Mouse (Mus musculus) limb, embryonic 15.5 days (tissue): ENCODE results near the gene Uox. TPM values are rescaled to one million over a fixed set of nuclear protein-coding genes. Genes with fewer than 3 reads are reported as not detected.

Source experiments
- ATAC-seq: fragments of 200-750 bp; cut with Nextera tagmentation; 2 replicates; pipeline ENCODE4 v1.8.0; 2017; ENCODE audit warnings: low read depth, moderate TSS enrichment; ENCODE audit not compliant: insufficient number of reproducible peaks, low FRiP score, low TSS enrichment
- H3K27ac ChIP-seq: fragments of 300-500 bp; sonication (generic); 2 replicates; pipeline ENCODE4 v1.5.1; 2015; ENCODE audit warnings: moderate library complexity, mild to moderate bottlenecking, inconsistent platforms
- H3K27me3 ChIP-seq: fragments of 300-500 bp; sonication (generic); 2 replicates; pipeline ENCODE4 v1.6.1; 2015; ENCODE audit warnings: inconsistent platforms
- H3K36me3 ChIP-seq: fragments of 300-500 bp; sonication (generic); 2 replicates; pipeline ENCODE4 v1.6.1; 2015; ENCODE audit warnings: inconsistent platforms
- H3K4me1 ChIP-seq: fragments of 300-500 bp; sonication (generic); 2 replicates; pipeline ENCODE4 v1.6.1; 2015; ENCODE audit warnings: inconsistent platforms
- H3K4me2 ChIP-seq: fragments of 300-500 bp; sonication (generic); 2 replicates; pipeline ENCODE4 v1.6.1; 2015; ENCODE audit warnings: mild to moderate bottlenecking, inconsistent platforms
- H3K4me3 ChIP-seq: fragments of 300-500 bp; sonication (generic); 2 replicates; pipeline ENCODE4 v1.5.1; 2015; ENCODE audit warnings: mild to moderate bottlenecking, inconsistent platforms
- H3K9ac ChIP-seq: fragments of 300-500 bp; sonication (generic); 2 replicates; pipeline ENCODE4 v1.6.1; 2015; ENCODE audit warnings: inconsistent platforms
- H3K9me3 ChIP-seq: fragments of 300-500 bp; sonication (generic); 2 replicates; pipeline ENCODE4 v1.6.1; 2016; ENCODE audit warnings: inconsistent platforms
- WGBS: fragments of 180-500 bp; shearing (Covaris S2); methylation state at CpG from one replicate; pipeline ENCODE4 v1.1.7; 2015; 5-methylcytosine and 5-hydroxymethylcytosine counted together
- polyA plus RNA-seq: library from polyadenylated mRNA; unstranded; fragments of >200 nt; fragmentation: Nextera tagmentation; extraction: Ambion mirVana; gene quantifications from 2 replicates; pipeline ENCODE4 v1.2.1, GENCODE M21; 2015

Uox gene
- polyA plus RNA-seq, 1 experiment from 2014 or later = 1.2 TPM

GRCm38 (mm10) chr3:146589523-146589922 lies 19.3 kb downstream of the Uox start:
- Histone ChIP-seq H3K4me1 (no peaks in the 10 kb centered on the region), H3K9ac (no peak overlapping the region), H3K4me2 (no peak overlapping the region), H3K4me3 (no peak overlapping the region), H3K27ac (no peak overlapping the region), H3K9me3 (no peaks in the 10 kb centered on the region), H3K27me3 (no peaks in the 10 kb centered on the region), H3K36me3 (no peaks in the 10 kb centered on the region)
- 61% methylated on average over 6 of the region's 6 CpGs for WGBS
- ATAC-seq = no peak

GRCm38 (mm10) chr3:146591159-146591558 lies 20.9 kb downstream of the Uox start:
- Histone ChIP-seq H3K27me3 (no peaks in the 10 kb centered on the region), H3K9ac (no peak overlapping the region), H3K9me3 (no peaks in the 10 kb centered on the region), H3K4me2 (no peak overlapping the region), H3K4me3 (no peak overlapping the region), H3K36me3 (no peaks in the 10 kb centered on the region), H3K4me1 (no peaks in the 10 kb centered on the region), H3K27ac (no peak overlapping the region)
- 89% methylated on average over 7 of the region's 7 CpGs for WGBS
- ATAC-seq = no peak

GRCm38 (mm10) chr3:146591601-146592000 lies 21.4 kb downstream of the Uox start:
- Histone ChIP-seq H3K4me3 (no peak overlapping the region), H3K9ac (no peak overlapping the region), H3K9me3 (no peaks in the 10 kb centered on the region), H3K4me1 (no peaks in the 10 kb centered on the region), H3K36me3 (no peaks in the 10 kb centered on the region), H3K27ac (no peak overlapping the region), H3K27me3 (no peaks in the 10 kb centered on the region), H3K4me2 (no peak overlapping the region)
- no peak for ATAC-seq
- WGBS = 59% methylated on average over 2 of the region's 2 CpGs

- Histone ChIP-seq H3K4me2 (no peak overlapping the region), H3K4me1 (no peaks in the 10 kb centered on the region), H3K27ac (no peak overlapping the region), H3K9me3 (no peaks in the 10 kb centered on the region), H3K4me3 (no peak overlapping the region), H3K9ac (no peak overlapping the region), H3K27me3 (no peaks in the 10 kb centered on the region), H3K36me3 (no peaks in the 10 kb centered on the region)
- 80% methylated on average over 6 of the region's 6 CpGs for WGBS
- no peak for ATAC-seq
Observed at GRCm38 (mm10) chr3:146595440-146595839, 25.2 kb downstream of the Uox start.

DNA sequence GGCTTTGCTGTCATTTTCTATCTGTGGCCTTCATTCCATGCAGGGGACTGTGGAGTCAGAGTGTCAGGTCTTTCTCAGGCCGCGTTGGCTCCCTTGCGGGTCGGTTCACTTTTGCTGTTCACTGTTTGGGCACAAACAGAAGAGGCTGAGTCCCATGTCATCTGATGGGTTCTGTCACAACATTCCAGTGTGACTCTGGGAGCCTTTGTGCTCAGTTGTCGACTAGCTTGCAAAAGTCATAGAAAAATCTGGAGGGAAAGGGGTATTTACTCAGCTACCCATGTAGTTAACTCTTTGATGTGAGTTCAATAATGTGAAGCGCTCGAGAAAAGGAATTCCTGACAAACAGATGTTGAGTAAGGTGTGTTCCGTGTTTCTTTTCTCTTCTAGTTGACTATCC lies 26.2 kb downstream of the Uox start:
- 82% methylated on average over 8 of the region's 8 CpGs for WGBS
- Histone ChIP-seq H3K36me3 (no peaks in the 10 kb centered on the region), H3K9me3 (no peaks in the 10 kb centered on the region), H3K4me3 (no peak overlapping the region), H3K9ac (no peak overlapping the region), H3K27ac (no peak overlapping the region), H3K27me3 (no peaks in the 10 kb centered on the region), H3K4me2 (no peak overlapping the region), H3K4me1 (no peaks in the 10 kb centered on the region)
- no peak for ATAC-seq

GRCm38 (mm10) chr3:146596864-146597263 lies 26.6 kb downstream of the Uox start:
- 89% methylated on average over 7 of the region's 7 CpGs for WGBS
- Histone ChIP-seq H3K9ac (no peak overlapping the region), H3K9me3 (no peaks in the 10 kb centered on the region), H3K27ac (no peak overlapping the region), H3K4me1 (no peaks in the 10 kb centered on the region), H3K27me3 (no peaks in the 10 kb centered on the region), H3K4me2 (no peak overlapping the region), H3K36me3 (no peaks in the 10 kb centered on the region), H3K4me3 (no peak overlapping the region)
- ATAC-seq = no peak

DNA sequence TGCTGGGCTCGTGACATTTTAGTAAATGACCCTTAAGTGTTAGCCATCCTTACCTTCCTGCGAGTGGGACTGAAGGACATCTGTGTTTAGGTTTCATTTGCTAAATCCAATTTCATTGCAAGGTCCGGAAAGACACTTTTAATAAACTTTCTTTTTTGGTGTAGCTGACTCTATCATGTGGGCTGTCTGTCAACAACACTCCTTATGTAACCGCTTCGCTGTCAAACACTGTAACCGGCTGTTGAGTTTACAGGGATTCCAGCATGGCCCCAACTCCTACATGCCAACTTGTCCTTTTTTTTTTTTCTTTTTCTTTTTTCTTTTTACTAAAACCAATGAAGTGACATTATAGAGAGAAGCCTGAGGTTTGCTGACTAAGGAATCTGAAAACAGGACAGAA lies 28.2 kb downstream of the Uox start:
- ATAC-seq = no peak
- H3K27ac ChIP-seq = no peak overlapping the region
- no peak overlapping the region for H3K9ac ChIP-seq
- H3K27me3 ChIP-seq = no peaks in the 10 kb centered on the region
- 61% methylated on average over 6 of the region's 6 CpGs for WGBS
- no peaks in the 10 kb centered on the region for H3K9me3 ChIP-seq
- no peak overlapping the region for H3K4me2 ChIP-seq
- no peaks in the 10 kb centered on the region for H3K4me1 ChIP-seq
- H3K36me3 ChIP-seq = no peaks in the 10 kb centered on the region
- H3K4me3 ChIP-seq = no peak overlapping the region

DNA sequence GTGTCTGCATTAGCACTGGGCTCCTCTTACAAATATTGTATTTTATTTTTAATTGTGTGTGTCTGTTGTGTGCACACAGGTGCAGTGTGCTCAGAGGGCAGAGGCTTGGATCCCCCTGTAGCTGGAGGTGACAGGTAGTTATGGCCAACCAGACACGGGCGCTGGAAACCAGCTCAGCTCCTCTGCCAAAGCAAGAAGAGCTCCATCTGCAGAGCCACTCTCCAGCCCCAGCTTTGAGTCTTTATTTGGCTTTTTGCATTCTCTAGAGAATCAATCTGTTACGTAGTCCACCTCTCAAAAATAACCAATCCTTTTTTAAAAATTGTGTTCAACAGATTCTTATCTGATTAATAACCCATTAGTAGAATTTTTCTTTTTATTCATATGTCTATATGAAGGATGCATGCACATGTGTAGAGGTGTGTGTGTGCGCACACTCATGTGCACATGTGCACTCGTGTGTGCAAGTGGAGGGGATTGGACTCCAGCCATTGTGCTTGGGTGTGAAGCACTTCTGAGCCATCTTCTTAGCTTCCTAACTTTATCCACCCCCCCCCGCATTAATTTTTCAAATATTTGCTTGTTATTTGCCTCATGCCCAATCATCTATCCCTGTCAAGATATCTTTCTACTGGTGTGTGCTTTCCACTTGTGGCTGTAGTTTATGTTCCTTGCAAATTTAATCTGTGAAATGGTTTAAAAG lies 29.1 kb downstream of the Uox start:
- H3K4me1 ChIP-seq = no peaks in the 10 kb centered on the region
- H3K36me3 ChIP-seq = no peaks in the 10 kb centered on the region
- no peak overlapping the region for H3K4me2 ChIP-seq
- no peak overlapping the region for H3K9ac ChIP-seq
- H3K4me3 ChIP-seq = no peak overlapping the region
- no peaks in the 10 kb centered on the region for H3K9me3 ChIP-seq
- no peak overlapping the region for H3K27ac ChIP-seq
- H3K27me3 ChIP-seq = no peaks in the 10 kb centered on the region
- no peak for ATAC-seq
- WGBS = 81% methylated on average over 6 of the region's 6 CpGs

DNA sequence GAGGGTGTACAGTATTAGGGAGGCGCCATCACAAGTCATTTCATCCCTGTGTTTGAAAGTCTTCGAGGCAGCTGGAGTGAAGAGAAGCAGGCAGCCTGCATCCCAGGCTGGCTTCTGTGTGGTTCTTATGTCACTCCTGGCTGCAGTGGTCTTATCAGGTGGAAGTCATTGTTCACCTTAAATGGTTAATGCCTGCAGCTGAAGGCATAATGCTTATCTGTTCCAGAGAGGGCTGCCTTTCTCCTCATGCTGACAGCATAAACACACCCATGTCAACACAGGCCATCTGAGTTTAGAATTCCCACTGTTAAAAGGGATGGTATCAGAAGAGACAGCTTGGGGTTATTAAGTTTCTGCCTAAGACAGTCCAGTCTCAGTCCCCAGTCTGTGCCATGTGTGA lies 31.0 kb downstream of the Uox start:
- H3K9ac ChIP-seq = no peak overlapping the region
- no peaks in the 10 kb centered on the region for H3K27me3 ChIP-seq
- no peak overlapping the region for H3K27ac ChIP-seq
- H3K36me3 ChIP-seq = no peaks in the 10 kb centered on the region
- ATAC-seq = no peak
- H3K4me1 ChIP-seq = no peaks in the 10 kb centered on the region
- no peak overlapping the region for H3K4me3 ChIP-seq
- no peak overlapping the region for H3K4me2 ChIP-seq
- 87% methylated on average over 2 of the region's 2 CpGs for WGBS
- H3K9me3 ChIP-seq = no peaks in the 10 kb centered on the region

DNA sequence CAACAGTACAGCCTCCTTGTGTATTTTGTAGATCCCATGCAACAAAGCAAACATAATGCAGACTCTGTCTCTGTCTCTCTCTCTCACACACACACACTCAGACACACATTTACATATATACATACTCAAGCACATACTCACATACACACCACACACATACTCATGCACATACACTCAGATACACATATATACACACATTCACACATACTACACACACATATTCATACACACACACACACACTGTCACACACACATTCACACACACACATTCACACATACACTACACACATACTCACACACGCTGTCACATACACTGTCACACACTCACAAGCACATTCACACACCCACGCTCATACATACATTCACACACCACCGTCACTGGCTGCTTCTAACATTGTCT lies 32.3 kb downstream of the Uox start:
- WGBS = 93% methylated on average over 3 of the region's 3 CpGs
- H3K9ac ChIP-seq = no peak overlapping the region
- no peaks in the 10 kb centered on the region for H3K27me3 ChIP-seq
- H3K4me2 ChIP-seq = no peak overlapping the region
- no peak overlapping the region for H3K4me3 ChIP-seq
- no peak overlapping the region for H3K27ac ChIP-seq
- no peaks in the 10 kb centered on the region for H3K9me3 ChIP-seq
- H3K4me1 ChIP-seq = no peaks in the 10 kb centered on the region
- no peaks in the 10 kb centered on the region for H3K36me3 ChIP-seq
- ATAC-seq = no peak

DNA sequence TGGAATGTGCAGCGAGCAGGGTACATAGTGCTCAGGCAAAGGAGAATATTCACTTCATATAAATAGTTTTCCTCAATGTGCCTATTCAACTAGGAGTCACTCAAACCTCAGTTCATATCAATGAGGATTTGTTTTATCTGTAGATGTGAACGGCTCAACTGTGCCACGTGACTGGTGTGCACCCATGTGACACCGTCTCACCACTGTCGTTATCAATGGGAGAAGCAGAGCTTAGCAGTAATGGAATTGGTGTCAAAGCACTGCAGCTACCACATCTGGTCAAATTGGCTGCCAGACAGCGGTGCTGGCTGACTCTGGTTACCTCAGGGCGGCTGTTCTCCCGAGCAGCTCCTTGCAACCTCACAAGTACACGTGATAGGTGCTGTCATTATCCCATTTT lies 34.4 kb downstream of the Uox start:
- Histone ChIP-seq H3K9me3 (no peaks in the 10 kb centered on the region), H3K36me3 (no peaks in the 10 kb centered on the region), H3K27me3 (no peaks in the 10 kb centered on the region), H3K4me1 (no peaks in the 10 kb centered on the region), H3K4me2 (no peak overlapping the region), H3K27ac (no peak overlapping the region), H3K9ac (no peak overlapping the region), H3K4me3 (no peak overlapping the region)
- 72% methylated on average over 9 of the region's 9 CpGs for WGBS
- no peak for ATAC-seq

DNA sequence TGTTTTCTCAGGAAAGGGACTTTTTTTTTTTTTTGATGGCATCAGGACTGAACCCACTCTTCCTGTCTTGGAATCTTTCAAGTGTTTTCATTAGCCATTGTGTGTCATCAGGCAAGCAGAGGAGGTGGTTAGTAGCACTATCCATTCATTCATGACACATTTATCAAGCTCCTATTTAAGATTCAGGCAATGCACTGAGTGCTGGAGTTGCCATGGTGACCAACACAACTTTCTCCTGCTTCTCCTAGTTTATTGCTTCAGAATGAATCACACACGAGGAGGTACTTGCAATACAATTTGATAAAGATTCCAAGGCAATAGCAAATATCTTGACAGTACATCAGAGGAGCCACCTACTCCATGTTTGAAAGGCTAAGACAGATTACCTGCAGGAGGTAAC lies 37.1 kb downstream of the Uox start:
- no peaks in the 10 kb centered on the region for H3K9me3 ChIP-seq
- H3K4me1 ChIP-seq = no peaks in the 10 kb centered on the region
- WGBS = 38% methylated on average over 1 of the region's 1 CpGs
- H3K27me3 ChIP-seq = no peaks in the 10 kb centered on the region
- no peak for ATAC-seq
- no peak overlapping the region for H3K4me2 ChIP-seq
- no peak overlapping the region for H3K9ac ChIP-seq
- no peaks in the 10 kb centered on the region for H3K36me3 ChIP-seq
- H3K4me3 ChIP-seq = no peak overlapping the region
- no peak overlapping the region for H3K27ac ChIP-seq

DNA sequence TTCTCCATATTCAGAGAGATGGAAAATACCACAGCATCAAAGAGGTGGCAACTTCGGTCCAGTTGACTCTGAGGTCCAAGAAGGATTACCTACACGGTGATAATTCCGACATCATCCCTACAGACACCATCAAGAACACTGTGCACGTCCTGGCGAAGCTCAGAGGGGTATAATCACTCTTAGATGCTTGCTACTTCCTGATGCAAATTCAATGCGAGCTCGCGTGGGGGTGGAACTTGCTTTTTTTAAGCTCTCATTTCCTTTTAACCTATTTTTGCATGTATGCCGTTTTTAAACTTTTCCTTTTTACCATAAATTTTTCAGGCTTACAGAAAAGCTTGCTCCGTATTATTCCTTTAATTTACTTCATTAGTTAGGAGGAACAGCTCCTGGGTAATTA lies 40.1 kb downstream of the Uox start:
- Histone ChIP-seq H3K4me2 (no peak overlapping the region), H3K36me3 (no peaks in the 10 kb centered on the region), H3K27ac (no peak overlapping the region), H3K4me3 (no peak overlapping the region), H3K9me3 (no peaks in the 10 kb centered on the region), H3K27me3 (no peaks in the 10 kb centered on the region), H3K9ac (no peak overlapping the region), H3K4me1 (no peaks in the 10 kb centered on the region)
- no peak for ATAC-seq
- WGBS = 79% methylated on average over 10 of the region's 10 CpGs
